8 mouse cellular contexts compared by ENCODE assay signal in the genomic region with DNA sequence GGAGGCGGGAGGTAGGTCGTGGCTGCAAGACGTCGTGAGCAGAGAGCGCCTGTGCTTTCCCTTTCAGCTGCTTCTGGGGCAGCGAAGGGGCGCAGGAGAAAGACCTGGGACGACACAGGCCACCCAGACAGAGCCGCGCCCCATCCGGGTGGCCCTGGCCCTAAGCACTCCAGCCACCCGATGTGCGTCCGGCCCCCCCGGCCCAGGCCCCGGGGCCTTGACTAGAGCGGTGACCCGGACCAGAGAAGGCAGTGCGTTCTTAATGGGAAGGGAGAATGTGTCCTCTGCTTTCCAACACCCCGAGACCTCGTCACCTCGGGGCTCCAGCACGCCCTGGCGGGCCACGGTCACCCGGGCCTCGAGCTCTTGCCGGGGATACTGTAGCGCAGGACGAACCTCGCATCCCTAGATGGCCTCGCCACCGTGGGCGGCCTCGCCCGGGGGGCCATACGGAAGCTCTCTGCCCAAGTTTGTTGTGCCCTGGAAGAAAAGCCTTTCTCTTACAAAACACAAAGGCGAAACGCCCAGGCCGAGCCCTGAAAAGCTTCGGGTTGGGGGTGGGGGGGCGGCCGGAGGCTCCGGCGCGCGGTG. TPM values are rescaled to one million over a fixed set of nuclear protein-coding genes. Genes with fewer than 3 reads are reported as not detected.
DNase-seq lines count a peak whose midpoint lies in the region; ATAC-seq lines count a peak whose summit lies in the region.

No protein-coding gene starts in this region.

- H3K4me3 ChIP-seq in forebrain, embryonic 12.5 days (replicated peaks) = peak overlapping the region; percentile 51
- H3K4me3 ChIP-seq in hindbrain, embryonic 15.5 days = peak overlapping the region; percentile 46
- H3K4me3 ChIP-seq in liver, embryonic 15.5 days (replicated peaks) = peak overlapping the region; percentile 60

- H3K4me1 ChIP-seq in forebrain, embryonic 12.5 days = peaks cover 33% of the 10 kb centered on the region
- H3K4me1 ChIP-seq in hindbrain, embryonic 15.5 days (replicated peaks) = peaks cover 34% of the 10 kb centered on the region
- peaks cover 38% of the 10 kb centered on the region for H3K4me1 ChIP-seq in liver, embryonic 15.5 days (replicated peaks)

- WGBS in forebrain, embryonic 12.5 days = under 1% methylated on average over 47 of the region's 47 CpGs
- WGBS in hindbrain, embryonic 15.5 days = under 1% methylated on average over 47 of the region's 47 CpGs
- under 1% methylated on average over 47 of the region's 47 CpGs for WGBS in liver, embryonic 15.5 days (ENCODE audit: insufficient replicate concordance)

- H3K4me2 ChIP-seq in forebrain, embryonic 12.5 days = peak overlapping the region; percentile 89
- peak overlapping the region; percentile 78 for H3K4me2 ChIP-seq in hindbrain, embryonic 15.5 days
- H3K4me2 ChIP-seq in liver, embryonic 15.5 days = peak overlapping the region; percentile 87

- H3K36me3 ChIP-seq in forebrain, embryonic 12.5 days (replicated peaks) = no peaks in the 10 kb centered on the region
- H3K36me3 ChIP-seq in hindbrain, embryonic 15.5 days = no peaks in the 10 kb centered on the region
- H3K36me3 ChIP-seq in liver, embryonic 15.5 days (replicated peaks) = no peaks in the 10 kb centered on the region

- H3K27me3 ChIP-seq in forebrain, embryonic 12.5 days = peaks cover 87% of the 10 kb centered on the region
- peaks cover 67% of the 10 kb centered on the region for H3K27me3 ChIP-seq in hindbrain, embryonic 15.5 days
- peaks cover 99% of the 10 kb centered on the region for H3K27me3 ChIP-seq in liver, embryonic 15.5 days

- H3K9ac ChIP-seq in forebrain, embryonic 12.5 days = peak overlapping the region; percentile 51
- H3K9ac ChIP-seq in hindbrain, embryonic 15.5 days = peak overlapping the region; percentile 36
- H3K9ac ChIP-seq in liver, embryonic 15.5 days = peak overlapping the region; percentile 37; the same call in 1 of the 2 replicates

- peak; percentile 12 for DNase-seq in cerebellum, adult 8-10 months
- no peak for DNase-seq in cerebellum, postnatal 4 days (ENCODE audit: low spot score in 2 of 2)
- DNase-seq in Muller cell, postnatal 12 days (ENCODE audit: inconsistent ontology term) = peak; percentile 38
- peak; percentile 50 for DNase-seq in retina, embryonic 14.5 days (ENCODE audit: low spot score)
- no peak for DNase-seq in natural killer cell, adult 2 months (ENCODE audit: low spot score in 2 of 2)

- no peaks in the 10 kb centered on the region for H3K9me3 ChIP-seq in forebrain, embryonic 12.5 days
- no peaks in the 10 kb centered on the region for H3K9me3 ChIP-seq in hindbrain, embryonic 15.5 days
- H3K9me3 ChIP-seq in liver, embryonic 15.5 days (replicated peaks) = no peaks in the 10 kb centered on the region

- ATAC-seq in forebrain, embryonic 12.5 days (ENCODE audit: low FRiP score) = peak; percentile 16; the same call in 1 of the 2 replicates
- no peak for ATAC-seq in hindbrain, embryonic 15.5 days (ENCODE audit: low FRiP score, low read depth)
- ATAC-seq in liver, embryonic 15.5 days (ENCODE audit: insufficient read depth) = 0 out of 2 replicates have a peak, but pooled peaks have one; percentile 34

- H3K27ac ChIP-seq in forebrain, embryonic 12.5 days = peak overlapping the region; percentile 21; the same call in 1 of the 2 replicates
- peak overlapping the region; percentile 73 for H3K27ac ChIP-seq in hindbrain, embryonic 15.5 days (replicated peaks)
- no peak overlapping the region for H3K27ac ChIP-seq in liver, embryonic 15.5 days (replicated peaks)

RNA-seq across cellular contexts. Expression of a gene that starts 1.8 kb away (rescaled TPM):
- 116 and 118 TPM in 2 replicates for polyA plus RNA-seq in forebrain, embryonic 12.5 days (2016; fragmentation: Nextera tagmentation; extraction: Ambion mirVana)
- polyA plus RNA-seq in hindbrain, embryonic 15.5 days (2015; fragmentation: Nextera tagmentation; extraction: Ambion mirVana) = 108 and 122 TPM in 2 replicates
- 25.1 and 30.4 TPM in 2 replicates for polyA plus RNA-seq in liver, embryonic 15.5 days (2015; fragmentation: Nextera tagmentation; extraction: Ambion mirVana)

RNA-seq across cellular contexts. Expression of a gene that starts 55.2 kb away (rescaled TPM):
- polyA plus RNA-seq in forebrain, embryonic 12.5 days (2016; fragmentation: Nextera tagmentation; extraction: Ambion mirVana) = 158 and 168 TPM in 2 replicates
- 266 and 267 TPM in 2 replicates for polyA plus RNA-seq in hindbrain, embryonic 15.5 days (2015; fragmentation: Nextera tagmentation; extraction: Ambion mirVana)
- polyA plus RNA-seq in liver, embryonic 15.5 days (2015; fragmentation: Nextera tagmentation; extraction: Ambion mirVana) = 37.6 and 39.0 TPM in 2 replicates

Comparison
In these comparisons a context has a peak if more than half of its experiments do, and no peak if none do; other contexts are left out.
1. DNase-seq: peak in cerebellum, adult 8-10 months (single experiment), Muller cell, postnatal 12 days (single experiment) and retina, embryonic 14.5 days (single experiment); none in cerebellum, postnatal 4 days (0 of 2) and natural killer cell, adult 2 months (0 of 2).
2. Peak in every context shown above with its lines, with median percentiles within 50 percentile points of each other: H3K4me2 ChIP-seq, H3K4me3 ChIP-seq and H3K9ac ChIP-seq.